Mouse (Mus musculus) cerebellum, adult 11-12 months (tissue): ENCODE results near the gene Spaca7.
A peak's percentile ranks its signal among the peaks of the same experiment; 100 is the strongest.
"Not testable (repeated sequence)": the region's sequence is repeated elsewhere in the genome, so short reads cannot be mapped to it uniquely, and the experiment has no call there.

Experiments
- DNase-seq: peaks from one replicate; pipeline ENCODE4 v3.0.0; 2022

Spaca7 gene

DNA sequence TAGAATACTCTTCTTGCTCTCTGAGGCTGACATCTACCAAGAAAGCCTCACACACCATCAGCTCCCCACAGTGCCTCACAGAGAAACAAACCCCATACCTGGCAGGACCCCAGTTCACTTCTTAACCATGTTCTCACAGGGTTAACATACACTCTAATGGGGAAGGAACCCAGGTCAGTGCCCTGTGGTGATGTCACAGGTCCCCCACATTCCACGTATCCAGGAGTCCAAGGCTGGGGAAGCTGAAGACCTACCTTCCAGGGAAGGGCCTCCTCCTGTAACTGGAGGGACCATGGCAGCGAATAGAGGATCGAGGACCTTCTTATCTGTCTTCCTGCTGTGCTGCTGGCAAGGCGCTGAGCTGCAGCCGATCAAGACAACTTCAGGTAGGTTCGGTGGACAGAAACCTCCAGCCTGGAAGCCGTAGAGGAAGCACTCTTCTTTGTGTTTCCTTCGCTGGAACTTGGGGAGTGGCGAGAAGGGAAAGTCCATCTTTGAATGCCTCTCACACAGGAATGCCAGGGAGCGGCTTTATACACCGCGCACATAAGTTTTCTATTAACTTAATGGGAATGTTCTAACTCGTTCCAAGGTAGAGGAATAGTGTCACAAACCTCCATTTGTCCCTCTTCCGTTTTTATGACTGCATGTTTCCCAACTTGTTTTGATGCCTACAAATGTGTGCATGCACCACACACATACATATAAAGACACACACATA, at the start of gene Spaca7:
Gene Spaca7 (plus strand): TSS at position 216 of the 721 bp plus-strand sequence.
- no peak for DNase-seq

DNA sequence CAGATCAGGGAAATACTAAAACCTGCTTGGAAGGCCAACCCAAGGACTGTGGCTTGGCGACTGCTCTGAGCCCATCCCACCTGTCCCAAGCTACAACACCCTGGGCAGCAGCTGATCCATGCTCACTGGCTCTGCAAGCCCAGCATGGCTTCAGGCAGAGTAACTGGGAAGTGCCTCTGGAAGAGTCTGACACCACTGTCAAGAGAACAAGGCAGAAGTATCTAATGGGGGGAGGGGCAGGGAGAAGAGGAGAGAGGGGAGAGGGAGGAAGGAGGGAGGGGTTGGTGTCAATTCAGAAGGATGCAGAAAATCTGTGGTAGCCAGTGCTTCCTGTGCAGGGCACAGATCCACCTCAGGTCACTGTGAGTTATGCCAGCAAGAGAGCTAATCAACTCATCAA, 48.5 kb upstream of the Spaca7 start:
- DNase-seq = no peak

GRCm38 (mm10) chr8:12528659-12529058, 44.2 kb upstream of the Spaca7 start:
- no peak for DNase-seq

DNA sequence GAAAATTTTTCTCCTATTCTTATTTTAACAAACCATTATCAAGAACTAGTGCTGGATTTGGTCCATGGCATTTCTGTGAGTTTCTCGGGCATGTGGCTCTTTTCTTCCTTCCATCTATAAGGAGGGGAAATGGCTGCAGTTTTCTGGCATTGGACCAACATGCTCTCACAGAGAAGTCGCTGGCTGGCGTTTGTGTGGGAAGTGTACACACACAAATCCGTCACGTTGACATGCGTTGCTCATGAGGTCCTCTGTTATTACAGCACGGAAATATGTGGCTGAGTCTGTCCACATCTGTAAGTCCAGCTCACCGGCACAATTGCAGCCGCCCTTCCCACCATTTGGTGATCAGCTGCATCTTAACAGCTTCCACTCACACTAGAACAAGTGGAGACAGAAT, 37.2 kb upstream of the Spaca7 start:
- DNase-seq = no peak

DNA sequence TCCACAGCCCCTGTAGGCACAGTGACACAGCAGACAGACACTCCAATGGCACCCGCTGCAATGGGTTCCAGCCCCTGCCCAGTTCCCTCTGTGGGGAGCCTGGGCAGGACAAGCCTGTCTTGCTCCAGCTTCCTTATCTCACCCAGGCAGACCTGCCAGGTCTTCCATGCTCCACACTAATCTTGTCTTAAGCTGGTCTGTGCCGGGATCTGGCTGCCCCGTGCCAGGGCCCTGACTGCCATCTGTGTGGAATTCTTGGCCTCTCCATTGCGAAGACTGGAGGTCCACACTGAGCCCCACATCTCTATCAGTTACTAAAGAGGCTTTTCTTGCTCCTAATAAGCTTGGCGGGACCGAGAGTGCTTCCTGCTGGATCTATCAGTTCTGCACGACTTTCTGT, 36.5 kb upstream of the Spaca7 start:
- DNase-seq = no peak

DNA sequence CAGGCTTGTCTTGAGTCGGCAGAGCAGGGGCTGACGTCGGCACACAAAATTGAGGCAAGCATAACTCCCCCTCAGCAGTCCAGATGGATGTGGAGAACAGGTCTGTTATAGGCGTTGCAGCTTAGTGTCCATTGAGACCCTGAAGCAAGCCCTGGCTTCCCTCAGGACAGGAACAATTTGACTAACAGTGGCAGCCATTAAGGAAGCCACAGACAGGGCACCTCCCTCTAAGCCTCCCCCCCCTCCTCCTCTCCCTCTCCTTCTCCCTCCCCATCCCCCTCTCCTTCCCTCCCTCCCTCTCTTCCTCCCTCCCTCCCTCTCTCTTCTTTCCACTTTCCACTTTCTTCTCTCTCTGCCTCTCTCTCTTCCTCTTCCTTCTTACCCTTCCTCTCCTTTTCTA, 27.6 kb upstream of the Spaca7 start:
- DNase-seq = no peak

DNA sequence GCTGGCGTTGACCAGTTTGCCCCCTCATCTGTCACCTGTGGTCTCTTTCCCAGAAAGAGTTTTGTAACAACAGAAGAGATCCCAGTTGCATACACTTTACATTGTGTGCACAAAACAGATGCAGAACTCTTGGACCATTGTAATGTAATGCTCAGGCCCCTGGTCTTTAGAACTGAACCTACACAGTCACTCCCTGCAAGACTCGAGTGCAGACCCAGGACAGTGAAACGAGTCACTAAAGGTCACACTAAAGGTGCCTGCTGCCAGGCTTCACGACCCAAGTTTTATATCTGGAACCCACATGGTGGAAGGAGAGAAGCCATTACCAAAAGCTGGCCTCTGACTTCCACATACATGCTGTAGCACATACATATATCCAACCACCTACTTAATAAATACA, 27.2 kb upstream of the Spaca7 start:
- DNase-seq = no peak

DNA sequence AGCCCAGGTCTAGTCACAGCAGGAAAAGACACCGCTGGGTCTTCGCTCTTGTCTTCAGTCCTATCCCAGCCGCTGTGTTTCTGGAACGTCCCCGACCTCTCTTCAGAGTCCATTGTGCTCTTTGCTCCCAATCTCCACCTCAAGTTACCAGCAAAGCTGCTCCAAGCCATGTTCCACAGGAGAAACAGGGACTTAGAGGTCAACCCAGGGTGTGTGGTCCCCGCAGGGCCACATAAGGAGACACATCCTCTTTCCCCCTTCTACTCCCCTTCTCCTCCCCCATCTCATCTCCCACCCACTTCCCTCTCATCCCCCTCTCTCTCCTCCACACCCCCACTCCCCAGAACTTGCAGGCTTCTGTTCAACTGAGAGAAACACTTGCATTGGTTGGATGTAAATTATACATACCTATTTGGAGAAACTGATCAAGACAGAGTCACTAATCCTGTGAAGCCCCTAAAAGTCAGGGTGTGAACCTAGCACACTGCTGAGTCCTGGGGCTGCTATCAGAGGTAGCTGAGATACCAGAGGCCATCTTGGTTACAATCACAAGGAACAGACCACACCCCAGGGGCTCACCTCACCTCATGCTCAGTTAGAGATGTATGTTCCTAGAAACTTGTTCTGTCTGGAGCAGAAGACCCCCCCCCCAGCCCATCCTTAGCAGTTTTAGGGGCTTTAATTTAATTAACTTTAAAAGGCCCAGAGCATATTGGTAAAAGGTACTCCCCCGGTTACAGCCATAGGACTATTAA, 25.2 kb upstream of the Spaca7 start:
- DNase-seq = no peak

- DNase-seq = no peak
Observed at GRCm38 (mm10) chr8:12548255-12548654, 24.6 kb upstream of the Spaca7 start.

GRCm38 (mm10) chr8:12548680-12549079, 24.1 kb upstream of the Spaca7 start:
- DNase-seq = no peak

- DNase-seq = no peak
Observed at GRCm38 (mm10) chr8:12555515-12556145, 17.2 kb upstream of the Spaca7 start.

DNA sequence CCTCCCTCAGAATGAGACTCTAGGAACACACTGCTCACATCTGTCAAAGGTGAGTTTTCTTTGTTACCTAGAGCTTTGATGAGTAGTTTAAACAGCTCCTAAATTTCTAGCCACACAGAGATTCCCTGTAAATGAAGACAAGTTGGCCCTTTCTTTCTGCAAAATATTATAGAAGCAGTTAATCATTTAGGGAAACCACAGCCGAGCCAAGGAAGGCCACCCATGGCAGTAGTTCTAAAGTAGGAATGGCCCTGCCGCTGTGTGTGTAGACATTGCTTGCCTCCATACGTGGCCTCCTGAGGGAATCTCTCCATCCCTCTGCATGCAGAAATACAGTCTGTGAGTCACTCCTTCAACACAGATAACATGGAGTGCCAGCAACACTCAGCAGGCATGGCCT, 14.0 kb upstream of the Spaca7 start:
- no peak for DNase-seq

- peak; percentile 12 for DNase-seq
Observed at GRCm38 (mm10) chr8:12561403-12561960, 11.3 kb upstream of the Spaca7 start.

DNA sequence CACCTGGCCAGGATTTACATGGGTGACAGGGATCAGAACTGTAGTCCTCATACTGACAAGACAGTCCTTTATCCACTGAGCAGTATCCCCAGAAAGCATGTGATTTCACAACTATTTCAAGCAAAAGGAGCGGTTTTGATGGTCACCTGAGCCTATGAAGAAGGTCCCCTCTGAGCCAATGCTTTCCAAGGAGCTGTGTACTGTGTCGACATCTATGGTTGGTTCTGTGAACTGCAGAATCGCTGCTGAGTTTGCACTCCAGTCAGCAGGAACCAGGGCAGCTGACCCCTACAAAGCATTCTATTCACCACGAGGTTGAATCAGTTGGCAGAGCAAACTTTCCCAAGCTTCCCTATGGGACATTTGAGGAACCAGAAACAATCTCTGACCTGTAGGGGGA, 8.5 kb upstream of the Spaca7 start:
- no peak for DNase-seq

DNA sequence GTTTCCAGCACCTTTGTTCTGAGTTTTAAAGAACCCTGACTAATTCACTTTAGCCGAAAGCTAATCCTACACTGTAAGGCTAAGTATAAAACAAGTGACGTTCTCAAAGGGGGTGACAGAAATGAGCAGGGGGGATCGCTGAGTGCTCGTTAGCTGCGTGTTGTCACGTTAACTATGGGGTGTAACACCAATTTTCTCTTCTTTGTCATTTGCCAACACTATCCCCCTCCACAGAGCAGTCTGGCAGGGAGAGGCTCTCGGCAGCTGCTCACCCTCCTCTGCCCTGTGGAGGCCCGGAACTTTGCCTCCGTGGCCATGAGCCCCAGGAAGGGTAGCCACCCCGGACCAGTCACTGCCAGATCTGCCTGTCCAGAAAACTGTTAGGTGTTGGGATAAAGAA, 7.3 kb upstream of the Spaca7 start:
- DNase-seq = no peak

GRCm38 (mm10) chr8:12566509-12566908, 6.3 kb upstream of the Spaca7 start:
- no peak for DNase-seq

DNA sequence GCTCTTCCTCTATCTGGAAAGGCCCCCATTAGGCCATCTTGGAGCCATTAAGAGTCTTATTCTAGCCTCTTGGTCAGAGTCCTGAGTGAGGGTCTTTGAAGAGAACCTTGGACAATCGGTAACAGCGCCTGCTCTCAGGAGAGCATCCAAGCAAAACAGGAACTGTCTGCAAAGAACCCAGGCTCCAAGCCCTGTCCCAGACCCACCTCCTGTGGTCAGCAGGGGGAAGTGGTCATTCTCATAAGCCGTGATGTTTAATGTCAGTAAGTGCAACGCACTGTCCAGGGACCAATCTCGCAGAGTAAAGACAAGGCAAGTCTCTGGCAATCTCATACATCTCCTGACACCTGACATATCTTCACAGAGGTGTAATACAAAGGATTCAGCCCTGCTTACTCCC, 3.2 kb downstream of the Spaca7 start:
- DNase-seq = no peak

DNA sequence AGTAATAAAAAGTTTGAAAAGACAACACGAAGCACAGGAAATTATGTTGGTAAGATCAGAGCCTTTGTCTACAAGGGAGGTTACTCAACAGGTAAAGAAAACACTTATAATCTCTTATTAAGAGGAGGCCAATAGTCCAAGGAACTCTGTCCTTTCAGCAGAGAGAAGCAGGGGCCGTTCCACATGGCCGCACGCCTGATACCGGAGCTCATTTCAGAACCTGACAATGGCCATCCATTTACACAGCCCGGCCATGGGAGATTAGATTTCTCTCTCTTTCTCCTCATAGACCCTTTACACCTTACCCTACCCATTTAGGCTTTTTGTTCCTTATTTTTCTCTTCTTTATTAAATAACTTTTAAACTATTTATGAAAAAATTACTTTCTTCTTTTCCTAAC, 3.9 kb downstream of the Spaca7 start:
- DNase-seq = no peak

DNA sequence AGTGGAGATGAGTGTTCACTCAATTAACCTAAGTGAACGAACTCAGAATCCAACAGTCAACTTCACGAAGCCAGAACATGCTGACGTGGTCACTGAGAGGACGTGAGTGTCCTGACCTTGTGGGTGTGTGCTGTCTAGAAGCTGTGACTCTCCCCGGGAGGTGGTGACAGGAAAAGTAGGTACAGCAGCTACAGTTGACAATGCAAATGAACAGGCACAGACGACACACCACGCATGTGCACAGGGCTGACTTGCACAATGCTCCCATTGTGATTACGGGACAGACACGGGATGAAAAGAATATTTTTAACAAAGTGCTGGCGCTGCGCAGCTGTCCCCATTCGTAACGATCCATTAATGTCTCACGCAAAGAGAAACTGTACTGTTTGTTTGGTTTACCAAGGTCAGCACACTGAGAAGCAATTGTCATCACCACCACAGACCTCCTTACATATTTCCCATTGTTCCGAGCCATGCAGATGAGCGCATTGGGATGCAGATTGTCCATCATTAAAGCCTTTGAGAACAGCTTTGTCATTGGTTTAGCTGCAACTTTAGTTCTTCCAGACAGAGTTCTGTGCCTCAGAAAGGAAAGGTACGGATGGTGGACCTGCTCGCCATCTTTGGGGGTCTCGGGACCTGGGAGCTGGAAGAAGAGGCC, 6.6 kb downstream of the Spaca7 start:
- not testable (repeated sequence) for DNase-seq

GRCm38 (mm10) chr8:12583785-12584184, 11.0 kb downstream of the Spaca7 start:
- DNase-seq = no peak

DNA sequence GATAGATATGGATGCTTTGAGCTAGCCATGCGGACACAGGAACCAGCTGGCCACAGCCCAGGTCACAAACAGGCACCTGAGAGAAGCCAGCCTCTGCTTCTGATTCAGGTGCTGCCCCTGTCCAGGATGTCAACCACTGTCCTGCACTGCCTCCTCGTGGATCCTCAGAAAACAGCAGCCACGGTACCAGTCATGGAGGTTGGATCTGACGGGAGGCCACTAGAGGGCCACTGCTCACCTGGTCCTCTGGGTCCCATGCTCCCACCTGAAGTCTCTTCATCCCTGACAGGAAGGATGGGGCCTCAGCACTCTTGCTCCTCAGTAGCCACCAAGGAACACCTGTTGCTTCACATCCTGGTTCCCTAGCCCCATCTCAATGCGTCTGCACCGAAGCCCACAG, 34.4 kb downstream of the Spaca7 start:
- DNase-seq = peak; percentile 47

- no peak for DNase-seq
Observed at GRCm38 (mm10) chr8:12608810-12609209, 36.0 kb downstream of the Spaca7 start.

- DNase-seq = no peak
Observed at GRCm38 (mm10) chr8:12609752-12610449, 37.1 kb downstream of the Spaca7 start.
